Mouse (Mus musculus) embryonic facial prominence, embryonic 15.5 days (tissue): ENCODE measurements at regions not wholly inside any gene's neighbourhood (a gene's known extent, or its start where the extent isn't known, plus 50 kb on each side); places are given as distances from the start of the nearest gene placed in this dataset.

Experiments used
- ATAC-seq: fragments of 200-750 bp; cut with Nextera tagmentation; 2 replicates; pipeline ENCODE4 v1.8.0; 2017; ENCODE audit warnings: low read depth, moderate TSS enrichment; ENCODE audit not compliant: insufficient number of reproducible peaks, low FRiP score, low TSS enrichment
- H3K27ac ChIP-seq: fragments of 300-500 bp; sonication (generic); replicated peaks from 2 replicates; pipeline ENCODE4 v1.5.1; 2015; ENCODE audit warnings: mild to moderate bottlenecking, inconsistent platforms
- H3K27me3 ChIP-seq: fragments of 300-500 bp; sonication (generic); 2 replicates; pipeline ENCODE4 v1.6.1; 2015; ENCODE audit warnings: inconsistent platforms
- H3K36me3 ChIP-seq: fragments of 300-500 bp; sonication (generic); 2 replicates; pipeline ENCODE4 v1.6.1; 2015; ENCODE audit warnings: mild to moderate bottlenecking, inconsistent platforms
- H3K4me1 ChIP-seq: fragments of 300-500 bp; sonication (generic); 2 replicates; pipeline ENCODE4 v1.6.1; 2015; ENCODE audit warnings: inconsistent platforms
- H3K4me2 ChIP-seq: fragments of 300-500 bp; sonication (generic); replicated peaks from 2 replicates; pipeline ENCODE4 v1.6.1; 2015; ENCODE audit warnings: mild to moderate bottlenecking, inconsistent platforms
- H3K4me3 ChIP-seq: fragments of 300-500 bp; sonication (generic); replicated peaks from 2 replicates; pipeline ENCODE4 v1.5.1; 2015; ENCODE audit warnings: mild to moderate bottlenecking, inconsistent platforms
- H3K9ac ChIP-seq: fragments of 300-500 bp; sonication (generic); 2 replicates; pipeline ENCODE4 v1.6.1; 2015; ENCODE audit warnings: inconsistent platforms
- H3K9me3 ChIP-seq: fragments of 300-500 bp; sonication (generic); replicated peaks from 2 replicates; pipeline ENCODE4 v1.6.1; 2016; ENCODE audit warnings: inconsistent platforms
- WGBS: fragments of 180-500 bp; shearing (Covaris S2); methylation state at CpG from one replicate; pipeline ENCODE4 v1.1.7; 2015; 5-methylcytosine and 5-hydroxymethylcytosine counted together

DNA sequence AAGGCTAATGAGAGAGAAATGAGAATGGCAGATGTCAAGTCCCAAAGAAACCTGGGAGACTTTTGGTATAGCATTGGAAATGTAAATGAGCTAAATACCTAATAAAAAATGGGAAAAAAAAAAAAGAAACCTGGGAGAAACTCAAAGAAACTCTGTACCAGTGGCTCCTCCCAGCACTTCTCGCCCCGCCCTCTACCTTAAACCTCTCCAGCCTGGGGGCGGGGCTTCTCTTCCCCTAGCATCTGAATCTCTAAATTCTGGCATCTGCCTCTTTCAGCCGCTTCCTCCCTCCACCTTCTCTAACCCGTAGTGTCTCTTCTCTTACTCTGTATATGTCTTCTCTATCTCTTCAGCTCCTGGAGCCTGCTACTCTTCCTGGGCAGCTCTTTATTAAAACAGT lies 53.2 kb downstream of the Gpr6 start:
- H3K27me3 ChIP-seq, result no peaks in the 10 kb centered on the region
- no peaks in the 10 kb centered on the region for H3K9me3 ChIP-seq
- H3K4me2 ChIP-seq, result no peak overlapping the region
- no peak for ATAC-seq
- no peak overlapping the region for H3K9ac ChIP-seq
- H3K4me1 ChIP-seq, result no peaks in the 10 kb centered on the region
- no peak overlapping the region for H3K4me3 ChIP-seq
- H3K36me3 ChIP-seq, result no peaks in the 10 kb centered on the region
- 61% methylated on average over 5 of the region's 5 CpGs for WGBS
- H3K27ac ChIP-seq, result no peak overlapping the region

DNA sequence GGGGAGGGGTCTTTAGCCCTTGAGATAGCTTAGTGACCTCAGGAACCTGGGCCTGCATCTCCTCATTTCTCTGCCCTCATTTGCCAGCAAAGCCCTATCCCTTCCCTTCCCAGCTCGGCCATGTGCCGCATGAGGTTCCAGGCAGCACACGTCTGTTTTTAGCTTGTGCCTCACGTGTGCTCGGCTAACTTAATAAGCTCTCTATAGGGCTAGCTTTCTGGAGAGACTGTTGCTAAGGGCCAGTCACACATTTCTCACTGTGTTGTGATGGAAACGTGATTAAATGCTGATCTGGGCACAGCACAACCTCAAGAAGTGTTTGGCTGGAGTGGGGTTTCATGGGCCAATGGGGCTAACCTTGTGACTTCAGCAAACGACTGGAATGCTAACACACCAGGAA lies 55.5 kb downstream of the Gpr6 start:
- ATAC-seq, result no peak
- Histone ChIP-seq H3K4me1 (no peaks in the 10 kb centered on the region), H3K9ac (no peak overlapping the region), H3K27me3 (no peaks in the 10 kb centered on the region), H3K36me3 (no peaks in the 10 kb centered on the region), H3K4me2 (no peak overlapping the region), H3K27ac (no peak overlapping the region), H3K4me3 (no peak overlapping the region), H3K9me3 (no peaks in the 10 kb centered on the region)
- WGBS, result 31% methylated on average over 7 of the region's 7 CpGs

DNA sequence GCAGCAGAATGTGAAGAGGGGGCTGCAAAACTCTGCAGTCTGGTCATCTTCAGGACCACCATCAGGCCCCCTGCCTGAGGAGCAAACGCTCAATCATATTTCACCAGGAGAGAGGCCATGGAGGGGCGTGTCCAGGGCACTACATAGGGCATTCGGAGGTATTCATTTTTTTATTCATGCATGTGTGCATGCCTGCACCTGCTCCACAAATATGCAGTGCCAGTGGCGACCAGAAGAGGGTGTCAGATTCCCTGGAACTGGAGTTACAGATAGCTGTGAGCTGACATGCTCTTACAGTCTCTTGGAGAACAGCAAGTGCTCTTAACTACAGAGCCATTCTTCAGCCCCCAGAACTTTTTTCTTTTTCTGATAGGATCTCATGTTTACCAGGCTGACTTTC lies 56.4 kb downstream of the Gpr6 start:
- H3K4me1 ChIP-seq, result no peaks in the 10 kb centered on the region
- no peak overlapping the region for H3K9ac ChIP-seq
- peak; percentile 11; the same call in 1 of the 2 replicates for ATAC-seq
- H3K4me3 ChIP-seq, result no peak overlapping the region
- no peaks in the 10 kb centered on the region for H3K9me3 ChIP-seq
- H3K27ac ChIP-seq, result no peak overlapping the region
- 32% methylated on average over 4 of the region's 4 CpGs for WGBS
- no peaks in the 10 kb centered on the region for H3K27me3 ChIP-seq
- no peak overlapping the region for H3K4me2 ChIP-seq
- no peaks in the 10 kb centered on the region for H3K36me3 ChIP-seq

DNA sequence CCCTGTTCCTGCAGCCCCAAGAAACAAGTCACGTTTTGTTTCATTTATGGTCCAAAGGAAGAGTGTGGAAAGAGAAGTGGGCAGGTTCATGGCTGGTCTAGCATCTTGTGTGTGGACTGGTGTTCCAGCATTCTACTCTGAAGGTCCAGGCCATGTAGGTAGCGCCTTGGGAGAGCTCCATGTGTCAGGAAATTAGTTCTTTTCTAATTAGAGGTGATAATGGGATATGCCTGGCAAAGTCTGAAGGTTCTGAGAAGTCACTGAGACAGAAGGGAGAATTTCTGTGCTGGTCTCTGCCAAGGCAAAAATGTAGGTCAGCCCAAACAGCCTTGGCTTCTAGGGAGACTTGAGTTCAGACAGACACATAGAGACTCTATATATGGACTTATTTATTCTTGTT lies 61.5 kb downstream of the Gpr6 start:
- H3K9me3 ChIP-seq, result no peaks in the 10 kb centered on the region
- no peak overlapping the region for H3K4me3 ChIP-seq
- H3K9ac ChIP-seq, result no peak overlapping the region
- H3K27me3 ChIP-seq, result no peaks in the 10 kb centered on the region
- H3K27ac ChIP-seq, result no peak overlapping the region
- no peaks in the 10 kb centered on the region for H3K4me1 ChIP-seq
- 69% methylated on average over 2 of the region's 2 CpGs for WGBS
- ATAC-seq, result no peak
- H3K4me2 ChIP-seq, result no peak overlapping the region
- H3K36me3 ChIP-seq, result no peaks in the 10 kb centered on the region

DNA sequence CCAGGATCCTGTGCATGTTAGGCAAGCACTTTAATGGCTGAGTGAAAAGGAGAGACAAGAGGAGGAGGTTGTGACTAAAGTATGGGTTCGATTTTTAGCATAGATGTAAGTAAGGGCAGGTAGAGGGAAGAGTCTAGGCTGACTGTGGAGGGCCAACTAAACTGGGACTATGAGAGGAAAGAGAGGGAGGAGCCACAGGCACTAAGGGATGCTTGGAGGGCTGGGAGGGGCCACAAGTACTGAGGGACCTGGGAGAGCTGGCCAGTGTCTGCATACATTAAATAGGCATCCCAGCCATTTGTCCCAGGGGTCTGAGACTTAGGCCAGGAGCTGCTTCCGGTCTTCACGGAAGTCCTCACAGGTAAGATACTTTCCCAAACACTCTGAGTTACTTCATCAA lies 64.2 kb downstream of the Gpr6 start:
- H3K27me3 ChIP-seq, result no peaks in the 10 kb centered on the region
- WGBS, result 86% methylated on average over 3 of the region's 3 CpGs

DNA sequence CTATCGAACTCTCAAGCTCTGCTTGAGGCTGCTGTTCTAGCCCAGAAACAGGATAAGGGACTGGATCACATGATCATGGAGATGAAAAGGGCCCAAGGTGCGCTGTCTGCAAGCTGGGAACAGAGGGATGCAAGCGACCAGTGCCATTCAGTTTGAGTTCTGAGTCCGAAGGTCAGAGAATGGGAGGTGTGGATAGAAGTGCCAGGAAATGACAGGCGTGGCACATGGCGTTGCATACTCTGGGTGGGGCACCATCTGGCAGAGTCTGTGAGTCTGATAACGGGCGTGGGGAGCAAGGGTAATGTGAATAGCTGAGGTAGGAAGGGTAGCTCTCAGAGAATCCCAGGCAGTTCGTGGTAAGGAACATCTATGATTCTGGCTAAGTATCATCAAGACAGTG lies 65.5 kb downstream of the Gpr6 start:
- H3K4me3 ChIP-seq, result no peak overlapping the region
- H3K9me3 ChIP-seq, result no peaks in the 10 kb centered on the region
- H3K9ac ChIP-seq, result no peak overlapping the region
- no peaks in the 10 kb centered on the region for H3K4me1 ChIP-seq
- no peak for ATAC-seq
- H3K4me2 ChIP-seq, result no peak overlapping the region
- WGBS, result 77% methylated on average over 9 of the region's 9 CpGs
- H3K27ac ChIP-seq, result no peak overlapping the region
- no peaks in the 10 kb centered on the region for H3K36me3 ChIP-seq
- no peaks in the 10 kb centered on the region for H3K27me3 ChIP-seq

More for the DNA sequence above, 64.2 kb downstream of the Gpr6 start:
- Histone ChIP-seq H3K36me3 (no peaks in the 10 kb centered on the region), H3K4me1 (no peaks in the 10 kb centered on the region), H3K4me3 (no peak overlapping the region), H3K27ac (no peak overlapping the region), H3K9ac (no peak overlapping the region), H3K4me2 (no peak overlapping the region), H3K9me3 (no peaks in the 10 kb centered on the region)
- ATAC-seq, result no peak

DNA sequence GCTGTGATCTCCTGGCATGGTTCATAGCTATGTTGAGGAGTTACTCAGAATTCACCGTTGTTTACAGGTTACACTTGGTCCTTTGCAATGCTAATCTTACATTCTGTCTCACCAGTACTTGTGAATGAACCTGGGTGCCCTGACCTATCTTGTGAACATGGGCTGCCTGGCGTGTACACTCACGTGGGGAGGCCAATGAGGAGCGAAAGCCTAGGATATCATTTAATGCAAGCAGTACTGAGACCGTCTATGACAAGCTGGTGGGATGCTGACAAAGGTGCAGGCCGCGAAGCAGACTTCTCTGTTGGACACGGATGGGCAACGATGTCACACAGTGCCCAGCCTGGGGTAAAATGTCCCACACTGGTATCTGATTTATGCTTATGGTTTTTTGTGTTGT lies 66.3 kb downstream of the Gpr6 start:
- H3K27ac ChIP-seq, result no peak overlapping the region
- no peak overlapping the region for H3K4me3 ChIP-seq
- no peak for ATAC-seq
- no peaks in the 10 kb centered on the region for H3K27me3 ChIP-seq
- H3K9me3 ChIP-seq, result no peaks in the 10 kb centered on the region
- H3K9ac ChIP-seq, result no peak overlapping the region
- H3K4me1 ChIP-seq, result no peaks in the 10 kb centered on the region
- 86% methylated on average over 9 of the region's 9 CpGs for WGBS
- no peak overlapping the region for H3K4me2 ChIP-seq
- no peaks in the 10 kb centered on the region for H3K36me3 ChIP-seq

DNA sequence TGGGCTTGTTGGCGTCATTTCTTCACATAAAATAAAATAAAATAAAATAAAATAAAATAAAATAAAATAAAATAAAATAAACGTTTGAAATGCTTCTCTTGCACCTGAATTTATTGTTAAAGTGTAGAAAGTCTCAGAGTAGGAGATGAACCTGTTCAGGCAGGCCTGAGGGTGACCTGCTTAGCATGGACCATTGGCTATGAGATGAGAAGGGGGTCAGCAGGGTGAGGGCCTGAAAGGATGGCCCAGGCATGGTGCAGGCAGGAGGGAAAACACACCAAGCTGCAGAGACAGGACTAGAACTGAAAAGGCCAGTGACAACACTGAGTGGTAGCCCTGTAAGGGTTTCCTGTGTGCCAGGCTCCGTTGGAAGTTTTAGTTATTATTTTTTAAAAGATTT lies 67.3 kb downstream of the Gpr6 start:
- Histone ChIP-seq H3K9me3 (no peaks in the 10 kb centered on the region), H3K27me3 (no peaks in the 10 kb centered on the region), H3K4me3 (no peak overlapping the region), H3K27ac (no peak overlapping the region), H3K4me2 (no peak overlapping the region), H3K36me3 (no peaks in the 10 kb centered on the region), H3K9ac (no peak overlapping the region), H3K4me1 (no peaks in the 10 kb centered on the region)
- ATAC-seq, result no peak
- WGBS, result 59% methylated on average over 3 of the region's 3 CpGs

DNA sequence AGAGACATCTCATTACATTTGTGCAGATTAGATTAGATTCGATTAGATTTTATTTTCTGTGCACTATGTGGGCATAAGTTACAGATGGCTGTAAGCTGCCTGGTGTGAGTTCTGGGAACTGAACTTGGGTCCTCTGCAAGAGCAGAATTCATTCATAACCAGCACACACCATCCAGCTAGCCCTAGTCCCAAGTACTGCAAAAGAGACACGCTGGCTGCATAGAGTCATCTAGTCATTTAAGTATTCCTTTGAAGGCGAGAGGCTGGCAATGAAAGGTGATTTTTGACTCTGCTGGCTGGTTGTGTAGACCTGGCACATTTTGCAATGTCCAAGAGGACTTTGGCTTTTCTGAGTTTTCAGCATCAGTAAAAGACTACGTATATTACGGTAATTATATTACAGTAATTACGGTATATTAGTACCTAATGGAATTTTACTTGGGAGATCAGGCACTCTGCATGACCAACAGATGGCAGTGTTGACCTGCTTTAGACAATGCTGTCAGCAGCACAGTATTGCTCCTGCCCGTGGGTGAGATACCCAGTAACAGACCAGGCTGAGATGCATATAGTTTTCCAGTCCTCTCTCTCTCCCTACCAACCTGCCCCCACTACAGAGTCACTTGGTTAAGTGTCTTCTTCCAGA lies 67.9 kb downstream of the Gpr6 start:
- H3K4me3 ChIP-seq, result no peak overlapping the region
- no peak overlapping the region for H3K27ac ChIP-seq
- peak; percentile 67; the same call in 1 of the 2 replicates for ATAC-seq
- H3K36me3 ChIP-seq, result no peaks in the 10 kb centered on the region
- H3K9ac ChIP-seq, result no peak overlapping the region
- no peak overlapping the region for H3K4me2 ChIP-seq
- WGBS, result 28% methylated on average over 7 of the region's 7 CpGs
- H3K9me3 ChIP-seq, result no peaks in the 10 kb centered on the region
- no peaks in the 10 kb centered on the region for H3K4me1 ChIP-seq
- H3K27me3 ChIP-seq, result no peaks in the 10 kb centered on the region

DNA sequence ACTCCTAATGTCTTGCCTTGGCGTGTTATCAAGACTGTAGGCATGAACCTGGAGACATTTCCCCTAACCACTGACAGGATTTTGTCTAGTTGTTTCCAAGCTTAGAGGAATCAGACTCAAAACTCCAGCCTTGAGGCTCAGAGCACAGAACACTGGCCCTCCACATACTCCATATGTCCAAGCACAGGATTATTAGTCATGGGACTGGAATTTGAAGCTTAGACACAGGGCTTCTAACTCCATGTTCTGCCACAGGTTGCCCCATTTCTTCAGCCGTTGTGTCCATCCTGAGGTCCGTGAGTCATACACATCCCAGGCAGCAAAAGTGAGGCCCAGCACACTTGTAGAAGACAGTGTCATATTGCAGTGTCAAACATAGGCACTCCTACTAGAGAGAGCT lies 68.9 kb downstream of the Gpr6 start:
- no peak overlapping the region for H3K27ac ChIP-seq
- 76% methylated on average over 3 of the region's 3 CpGs for WGBS
- H3K9me3 ChIP-seq, result no peaks in the 10 kb centered on the region
- ATAC-seq, result no peak
- H3K4me3 ChIP-seq, result no peak overlapping the region
- H3K27me3 ChIP-seq, result no peaks in the 10 kb centered on the region
- no peak overlapping the region for H3K4me2 ChIP-seq
- no peaks in the 10 kb centered on the region for H3K36me3 ChIP-seq
- no peaks in the 10 kb centered on the region for H3K4me1 ChIP-seq
- H3K9ac ChIP-seq, result no peak overlapping the region

DNA sequence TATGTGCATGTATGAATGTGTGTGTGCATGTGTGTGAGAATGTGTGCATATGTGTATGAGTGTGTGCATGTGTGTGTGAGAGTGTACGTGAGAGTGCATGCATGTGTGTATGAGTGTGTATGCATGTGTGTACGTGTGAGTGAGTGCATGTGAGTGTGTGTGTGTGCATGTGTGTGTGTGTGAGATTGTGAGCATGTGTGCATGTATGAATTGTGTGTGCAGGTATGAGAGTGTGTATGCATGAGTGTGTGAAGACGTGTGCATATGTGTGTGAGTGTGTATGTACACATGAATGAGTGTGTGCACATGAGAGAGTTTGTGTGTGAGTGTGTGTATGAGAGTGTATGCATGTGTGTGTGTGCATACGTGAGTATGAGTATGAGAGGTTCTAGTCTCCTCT lies 71.1 kb downstream of the Gpr6 start:
- Histone ChIP-seq H3K9me3 (no peaks in the 10 kb centered on the region), H3K4me2 (no peak overlapping the region), H3K36me3 (no peaks in the 10 kb centered on the region), H3K27ac (no peak overlapping the region), H3K4me3 (no peak overlapping the region), H3K9ac (no peak overlapping the region), H3K27me3 (no peaks in the 10 kb centered on the region), H3K4me1 (no peaks in the 10 kb centered on the region)
- no peak for ATAC-seq
- 82% methylated on average over 4 of the region's 4 CpGs for WGBS

DNA sequence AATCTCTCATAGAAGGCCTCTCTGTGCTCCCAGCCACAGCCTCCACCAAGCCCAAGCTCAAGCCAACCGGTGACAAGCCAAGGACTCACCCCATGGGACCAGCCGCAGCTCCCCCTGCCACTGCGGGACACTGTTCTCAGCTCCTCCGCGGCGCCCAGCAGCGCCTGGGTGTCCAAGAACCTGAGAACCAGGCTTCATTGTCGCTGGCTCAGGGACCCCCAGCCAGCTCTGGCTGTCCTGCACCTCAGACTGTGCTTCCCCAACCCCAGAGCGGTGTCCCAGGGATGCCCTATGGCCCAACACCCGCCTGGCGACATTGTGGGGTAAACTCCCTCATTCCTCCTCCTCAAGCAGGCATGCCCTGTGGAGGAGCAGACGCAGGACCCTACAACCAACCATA lies 72.6 kb downstream of the Gpr6 start:
- Histone ChIP-seq H3K4me3 (no peak overlapping the region), H3K9ac (no peak overlapping the region), H3K9me3 (no peaks in the 10 kb centered on the region), H3K4me2 (no peak overlapping the region), H3K27me3 (no peaks in the 10 kb centered on the region), H3K36me3 (no peaks in the 10 kb centered on the region), H3K27ac (no peak overlapping the region), H3K4me1 (no peaks in the 10 kb centered on the region)
- WGBS, result 81% methylated on average over 12 of the region's 12 CpGs
- no peak for ATAC-seq
